Mouse (Mus musculus) embryonic facial prominence, embryonic 15.5 days (tissue): ENCODE measurements around the gene Amn. TPM values are rescaled to one million over a fixed set of nuclear protein-coding genes. Genes with fewer than 3 reads are reported as not detected.
A peak's percentile ranks its signal among the peaks of the same experiment; 100 is the strongest.

Experiments
- ATAC-seq: fragments of 200-750 bp; cut with Nextera tagmentation; 2 replicates; pipeline ENCODE4 v1.8.0; 2017; ENCODE audit warnings: low read depth, moderate TSS enrichment; ENCODE audit not compliant: insufficient number of reproducible peaks, low FRiP score, low TSS enrichment
- H3K27ac ChIP-seq: fragments of 300-500 bp; sonication (generic); replicated peaks from 2 replicates; pipeline ENCODE4 v1.5.1; 2015; ENCODE audit warnings: mild to moderate bottlenecking, inconsistent platforms
- H3K27me3 ChIP-seq: fragments of 300-500 bp; sonication (generic); 2 replicates; pipeline ENCODE4 v1.6.1; 2015; ENCODE audit warnings: inconsistent platforms
- H3K36me3 ChIP-seq: fragments of 300-500 bp; sonication (generic); 2 replicates; pipeline ENCODE4 v1.6.1; 2015; ENCODE audit warnings: mild to moderate bottlenecking, inconsistent platforms
- H3K4me1 ChIP-seq: fragments of 300-500 bp; sonication (generic); 2 replicates; pipeline ENCODE4 v1.6.1; 2015; ENCODE audit warnings: inconsistent platforms
- H3K4me2 ChIP-seq: fragments of 300-500 bp; sonication (generic); replicated peaks from 2 replicates; pipeline ENCODE4 v1.6.1; 2015; ENCODE audit warnings: mild to moderate bottlenecking, inconsistent platforms
- H3K4me3 ChIP-seq: fragments of 300-500 bp; sonication (generic); replicated peaks from 2 replicates; pipeline ENCODE4 v1.5.1; 2015; ENCODE audit warnings: mild to moderate bottlenecking, inconsistent platforms
- H3K9ac ChIP-seq: fragments of 300-500 bp; sonication (generic); 2 replicates; pipeline ENCODE4 v1.6.1; 2015; ENCODE audit warnings: inconsistent platforms
- H3K9me3 ChIP-seq: fragments of 300-500 bp; sonication (generic); replicated peaks from 2 replicates; pipeline ENCODE4 v1.6.1; 2016; ENCODE audit warnings: inconsistent platforms
- WGBS: fragments of 180-500 bp; shearing (Covaris S2); methylation state at CpG from one replicate; pipeline ENCODE4 v1.1.7; 2015; 5-methylcytosine and 5-hydroxymethylcytosine counted together
- polyA plus RNA-seq: library from polyadenylated mRNA; unstranded; fragments of >200 nt; fragmentation: Nextera tagmentation; extraction: Ambion mirVana; gene quantifications from 2 replicates; pipeline ENCODE4 v1.2.1, GENCODE M21; 2015

The Amn gene
- polyA plus RNA-seq, 1 experiment from 2014 or later, result 0.59 TPM

DNA sequence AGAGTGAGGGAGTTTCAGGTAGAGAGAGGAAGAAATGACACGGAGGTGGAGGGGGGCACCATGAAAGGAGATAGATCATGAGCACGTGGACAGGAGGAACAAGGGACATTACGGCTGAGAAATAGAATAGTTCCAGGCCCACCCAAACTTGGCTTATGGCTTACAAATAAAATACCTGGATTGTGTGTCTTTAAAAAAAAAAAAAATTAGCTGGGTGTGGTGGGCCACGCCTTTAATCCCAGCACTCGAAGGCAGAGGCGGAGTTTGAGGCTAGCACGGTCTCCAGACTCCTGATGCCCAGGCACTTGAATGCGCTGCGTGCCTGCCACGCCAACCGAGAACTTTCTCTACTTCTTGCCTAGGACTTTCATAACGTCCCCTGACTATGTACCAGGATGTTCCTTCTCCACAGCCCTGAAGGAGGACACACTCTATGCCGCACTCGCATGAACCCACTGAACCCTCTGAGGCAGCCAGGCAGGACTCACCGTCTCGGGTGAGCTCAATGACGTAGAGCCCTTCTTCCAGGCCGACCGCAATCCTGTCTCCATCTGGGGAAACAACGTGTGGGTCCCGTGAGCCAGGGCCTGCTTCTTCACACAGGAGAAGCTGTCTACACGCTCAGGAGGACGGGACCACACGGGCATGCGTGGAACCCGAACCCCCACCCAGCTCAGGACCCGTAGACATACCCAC lies 30.6 kb downstream of the Amn start:
- Histone ChIP-seq H3K4me2 (no peak overlapping the region), H3K9ac (no peak overlapping the region), H3K4me3 (no peak overlapping the region), H3K36me3 (peaks cover 96% of the 10 kb centered on the region), H3K4me1 (no peaks in the 10 kb centered on the region), H3K9me3 (no peaks in the 10 kb centered on the region), H3K27me3 (no peaks in the 10 kb centered on the region), H3K27ac (no peak overlapping the region)
- ATAC-seq, result no peak
- 92% methylated on average over 27 of the region's 27 CpGs for whole genome bisulfite sequencing

DNA sequence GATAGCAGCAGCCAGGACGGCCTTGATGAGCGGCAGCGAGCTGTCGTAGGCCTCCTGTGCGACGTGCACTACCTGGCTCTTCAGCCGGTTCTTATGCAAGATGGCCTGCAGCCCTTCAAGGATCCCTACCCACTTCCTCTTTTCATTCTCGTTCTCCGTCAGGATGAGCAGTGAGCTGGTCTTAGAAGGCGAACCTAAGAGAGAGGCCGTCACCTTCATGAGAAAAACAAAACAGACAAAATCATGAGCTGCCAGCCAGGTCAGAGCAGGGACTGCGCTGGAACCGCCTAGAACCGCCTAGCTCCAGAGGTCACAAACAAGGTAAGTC lies 31.1 kb downstream of the Amn start:
- Histone ChIP-seq H3K4me1 (no peaks in the 10 kb centered on the region), H3K27me3 (no peaks in the 10 kb centered on the region), H3K9me3 (no peaks in the 10 kb centered on the region), H3K36me3 (peaks cover 96% of the 10 kb centered on the region), H3K27ac (no peak overlapping the region), H3K9ac (no peak overlapping the region), H3K4me2 (no peak overlapping the region), H3K4me3 (no peak overlapping the region)
- WGBS, result 94% methylated on average over 14 of the region's 14 CpGs
- no peak for ATAC-seq

DNA sequence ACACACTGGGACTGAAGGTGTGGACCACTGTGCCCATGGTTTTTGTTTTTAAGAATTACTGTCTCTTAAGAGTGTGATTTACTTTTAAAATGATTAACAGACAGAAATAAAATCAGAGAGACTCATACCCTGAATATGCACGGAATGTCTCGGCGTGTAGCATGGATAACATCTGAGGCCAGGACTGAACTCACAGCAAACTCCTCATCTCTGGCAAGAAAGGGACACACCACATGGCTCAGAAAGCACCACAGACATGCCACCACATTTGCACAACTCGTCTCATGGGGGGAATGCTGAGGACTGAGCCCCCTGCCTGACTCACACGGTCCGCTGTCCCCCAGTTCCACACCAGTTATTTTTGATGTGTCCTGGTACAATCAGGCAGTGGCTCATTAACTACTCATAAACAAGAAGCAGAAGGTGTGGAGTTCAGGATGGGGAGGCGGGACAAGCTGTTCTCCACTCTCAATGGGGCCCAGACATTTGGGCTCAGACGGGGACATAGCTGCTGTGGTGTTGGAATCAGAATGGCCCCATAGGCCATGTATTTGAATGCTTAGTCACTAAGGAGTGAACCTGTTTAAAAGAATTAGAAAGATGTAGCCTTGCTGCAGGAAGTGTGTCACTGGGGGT lies 32.9 kb downstream of the Amn start:
- no peak for ATAC-seq
- Histone ChIP-seq H3K9me3 (no peaks in the 10 kb centered on the region), H3K27ac (no peak overlapping the region), H3K27me3 (no peaks in the 10 kb centered on the region), H3K9ac (no peak overlapping the region), H3K4me2 (no peak overlapping the region), H3K4me3 (no peak overlapping the region), H3K4me1 (no peaks in the 10 kb centered on the region), H3K36me3 (peaks cover 93% of the 10 kb centered on the region)
- WGBS, result 87% methylated on average over 8 of the region's 8 CpGs

DNA sequence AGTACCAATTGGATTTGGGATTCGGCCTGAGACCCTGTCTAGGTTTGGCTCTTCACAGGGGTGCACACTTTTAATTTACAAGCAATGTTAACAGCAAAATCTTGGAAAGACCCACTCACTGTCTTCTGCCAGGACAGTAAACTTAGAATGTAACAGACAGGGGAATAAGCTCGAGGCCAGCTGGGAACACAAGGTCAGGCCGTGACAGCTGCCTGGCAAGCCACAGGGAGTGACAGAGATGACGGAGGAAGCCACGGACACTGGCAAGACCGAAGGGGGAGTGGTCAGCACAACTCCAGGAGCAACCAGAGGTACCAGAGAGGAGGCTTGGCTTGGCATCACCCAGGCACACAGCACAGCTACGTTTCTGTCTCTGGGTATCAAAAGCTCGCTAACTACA lies 35.9 kb downstream of the Amn start:
- H3K36me3 ChIP-seq, result peaks cover 96% of the 10 kb centered on the region
- H3K27ac ChIP-seq, result no peak overlapping the region
- no peak overlapping the region for H3K4me2 ChIP-seq
- H3K9ac ChIP-seq, result no peak overlapping the region
- H3K27me3 ChIP-seq, result no peaks in the 10 kb centered on the region
- H3K9me3 ChIP-seq, result no peaks in the 10 kb centered on the region
- no peaks in the 10 kb centered on the region for H3K4me1 ChIP-seq
- no peak overlapping the region for H3K4me3 ChIP-seq
- ATAC-seq, result no peak
- WGBS, result 78% methylated on average over 8 of the region's 8 CpGs

DNA sequence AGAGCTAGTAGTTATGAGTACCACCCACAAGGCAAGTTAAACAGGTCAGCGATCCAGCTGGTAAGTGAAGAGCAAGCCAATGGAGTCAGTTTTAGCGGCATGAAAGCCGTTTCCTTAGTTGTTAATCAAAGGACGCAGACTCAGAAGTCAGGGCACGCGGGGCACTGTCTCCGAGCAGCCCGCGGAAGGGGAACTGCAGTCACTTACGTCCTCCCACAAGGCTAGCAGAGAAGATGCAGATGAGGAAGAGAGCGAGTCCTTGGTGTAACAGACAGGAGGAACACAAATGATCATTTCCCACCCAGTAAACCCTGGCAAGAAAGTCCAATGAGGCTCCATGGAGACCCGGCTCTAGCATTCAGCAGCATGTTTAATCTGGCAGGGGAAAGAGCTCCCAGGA lies 38.4 kb downstream of the Amn start:
- Histone ChIP-seq H3K4me2 (no peak overlapping the region), H3K27ac (no peak overlapping the region), H3K4me1 (no peaks in the 10 kb centered on the region), H3K4me3 (no peak overlapping the region), H3K9me3 (no peaks in the 10 kb centered on the region), H3K27me3 (no peaks in the 10 kb centered on the region), H3K36me3 (peaks cover 94% of the 10 kb centered on the region), H3K9ac (no peak overlapping the region)
- 87% methylated on average over 12 of the region's 12 CpGs for WGBS
- no peak for ATAC-seq

DNA sequence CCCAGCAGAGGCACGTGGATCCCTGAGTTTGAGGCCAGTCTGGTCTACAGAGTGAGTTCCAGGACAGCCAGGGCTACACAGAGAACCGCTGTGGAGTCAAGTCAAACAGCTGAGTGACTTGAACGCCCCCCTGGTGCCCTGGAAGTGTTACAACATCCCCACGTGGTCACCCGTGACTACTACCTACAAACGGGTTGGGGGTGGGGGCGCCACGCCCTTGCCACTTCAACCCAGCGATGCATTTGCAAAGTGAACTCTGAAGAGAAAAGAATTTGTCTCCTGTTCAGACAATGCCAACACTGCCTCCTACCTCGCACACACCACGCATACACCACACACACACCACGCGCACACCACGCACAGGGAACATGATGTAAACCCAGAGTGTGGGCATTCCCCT lies 39.0 kb downstream of the Amn start:
- WGBS, result 85% methylated on average over 14 of the region's 14 CpGs
- H3K9me3 ChIP-seq, result no peaks in the 10 kb centered on the region
- peaks cover 93% of the 10 kb centered on the region for H3K36me3 ChIP-seq

DNA sequence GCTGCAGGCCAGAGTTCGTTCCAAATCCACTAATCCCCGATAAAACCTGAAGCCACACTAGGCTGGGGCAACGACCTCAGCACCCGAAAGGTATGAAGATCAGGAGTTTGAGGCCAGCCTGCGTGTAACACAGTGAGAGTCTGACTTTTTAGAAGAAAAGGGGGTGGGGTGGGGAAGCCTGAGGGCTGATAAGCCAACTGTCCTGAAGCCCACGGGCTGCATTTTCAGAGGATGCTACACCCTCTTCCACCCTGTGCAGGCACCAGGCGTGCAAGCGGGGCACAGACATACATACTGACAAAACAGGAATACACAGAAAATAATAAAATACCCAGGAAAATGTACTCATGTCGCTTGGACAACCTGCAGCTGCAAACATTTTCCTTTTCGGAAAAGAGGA lies 40.9 kb downstream of the Amn start:
- ATAC-seq, result no peak
- no peaks in the 10 kb centered on the region for H3K9me3 ChIP-seq
- WGBS, result 91% methylated on average over 10 of the region's 10 CpGs

More for the DNA sequence above, 39.0 kb downstream of the Amn start:
- Histone ChIP-seq H3K27me3 (no peaks in the 10 kb centered on the region), H3K27ac (no peak overlapping the region), H3K4me3 (no peak overlapping the region), H3K9ac (no peak overlapping the region), H3K4me1 (no peaks in the 10 kb centered on the region), H3K4me2 (no peak overlapping the region)
- ATAC-seq, result no peak

DNA sequence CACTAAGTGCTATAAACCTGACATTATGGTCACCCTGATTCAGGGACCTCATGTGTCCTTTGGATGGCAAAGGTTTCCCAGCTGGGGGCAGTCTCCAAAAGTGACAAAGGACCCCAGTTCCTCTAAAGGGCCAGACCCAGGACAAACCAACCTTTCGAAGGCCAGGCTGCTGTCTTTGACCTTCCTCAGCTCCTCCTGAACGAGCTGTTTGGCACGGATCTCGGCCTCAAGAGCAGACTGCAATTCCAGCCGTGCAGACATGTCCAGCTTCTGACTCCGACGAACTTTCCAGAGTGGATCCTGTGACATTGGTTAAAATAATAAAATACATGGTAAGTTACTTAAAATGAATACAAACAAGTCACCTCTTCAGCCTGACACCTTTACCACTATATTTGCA lies 43.4 kb downstream of the Amn start:
- no peak overlapping the region for H3K4me3 ChIP-seq
- H3K27me3 ChIP-seq, result no peaks in the 10 kb centered on the region
- H3K9ac ChIP-seq, result no peak overlapping the region
- WGBS, result 86% methylated on average over 7 of the region's 7 CpGs
- H3K36me3 ChIP-seq, result peaks cover 96% of the 10 kb centered on the region
- no peaks in the 10 kb centered on the region for H3K9me3 ChIP-seq
- H3K4me2 ChIP-seq, result no peak overlapping the region
- no peaks in the 10 kb centered on the region for H3K4me1 ChIP-seq
- H3K27ac ChIP-seq, result no peak overlapping the region
- ATAC-seq, result no peak

More for the DNA sequence above, 40.9 kb downstream of the Amn start:
- Histone ChIP-seq H3K4me2 (no peak overlapping the region), H3K36me3 (peaks cover 93% of the 10 kb centered on the region), H3K4me1 (no peaks in the 10 kb centered on the region), H3K9ac (no peak overlapping the region), H3K27me3 (no peaks in the 10 kb centered on the region), H3K27ac (no peak overlapping the region), H3K4me3 (no peak overlapping the region)

DNA sequence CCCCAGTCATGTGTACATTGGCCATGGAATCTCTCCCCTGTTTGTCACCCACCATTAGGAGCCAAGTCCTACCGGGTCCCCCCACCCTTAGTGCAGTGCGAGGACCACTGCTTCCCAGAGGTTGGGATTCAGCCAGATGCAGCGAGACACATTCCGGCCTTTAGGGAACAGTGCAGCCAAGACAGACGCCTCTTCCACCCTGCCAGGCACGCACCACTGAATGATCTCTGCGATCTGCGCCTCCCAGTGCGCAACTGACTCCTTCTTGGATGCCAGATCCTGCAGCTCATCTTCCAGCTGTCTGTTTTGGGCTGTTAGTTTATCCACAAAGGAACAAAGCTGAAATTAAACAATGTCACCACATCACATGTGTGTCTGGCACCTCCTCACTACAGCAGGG lies 46.8 kb downstream of the Amn start:
- H3K4me1 ChIP-seq, result no peaks in the 10 kb centered on the region
- no peak overlapping the region for H3K4me3 ChIP-seq
- H3K4me2 ChIP-seq, result no peak overlapping the region
- H3K9ac ChIP-seq, result no peak overlapping the region
- no peak overlapping the region for H3K27ac ChIP-seq
- no peaks in the 10 kb centered on the region for H3K9me3 ChIP-seq
- H3K36me3 ChIP-seq, result peaks cover 97% of the 10 kb centered on the region
- no peak for ATAC-seq
- H3K27me3 ChIP-seq, result no peaks in the 10 kb centered on the region
- WGBS, result 94% methylated on average over 9 of the region's 9 CpGs

DNA sequence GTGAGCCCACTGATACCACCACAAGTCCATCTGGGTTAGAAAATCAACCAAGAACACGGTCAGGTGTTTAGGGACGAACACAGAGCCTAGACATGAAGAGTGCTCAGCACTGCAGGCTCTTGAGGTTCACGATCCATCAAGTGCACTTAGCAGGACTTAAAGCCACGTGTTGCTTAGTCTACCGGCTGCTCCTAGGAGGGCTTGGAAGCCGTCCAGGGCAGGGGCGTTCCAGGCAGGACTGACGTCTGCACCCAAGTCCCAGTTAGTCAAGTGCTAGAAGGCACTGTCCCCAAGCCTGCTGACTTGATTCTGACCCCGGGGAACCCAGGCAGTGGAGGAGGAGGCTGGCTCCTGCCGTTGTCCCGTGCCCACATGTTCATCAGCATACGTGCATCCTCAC lies 49.7 kb downstream of the Amn start:
- Histone ChIP-seq H3K27me3 (no peaks in the 10 kb centered on the region), H3K9me3 (no peaks in the 10 kb centered on the region), H3K4me1 (no peaks in the 10 kb centered on the region), H3K4me3 (no peak overlapping the region), H3K36me3 (peaks cover 97% of the 10 kb centered on the region), H3K27ac (no peak overlapping the region), H3K4me2 (no peak overlapping the region), H3K9ac (no peak overlapping the region)
- 84% methylated on average over 12 of the region's 12 CpGs for WGBS
- ATAC-seq, result 0 out of 2 replicates have a peak, but pooled peaks have one; percentile 32

DNA sequence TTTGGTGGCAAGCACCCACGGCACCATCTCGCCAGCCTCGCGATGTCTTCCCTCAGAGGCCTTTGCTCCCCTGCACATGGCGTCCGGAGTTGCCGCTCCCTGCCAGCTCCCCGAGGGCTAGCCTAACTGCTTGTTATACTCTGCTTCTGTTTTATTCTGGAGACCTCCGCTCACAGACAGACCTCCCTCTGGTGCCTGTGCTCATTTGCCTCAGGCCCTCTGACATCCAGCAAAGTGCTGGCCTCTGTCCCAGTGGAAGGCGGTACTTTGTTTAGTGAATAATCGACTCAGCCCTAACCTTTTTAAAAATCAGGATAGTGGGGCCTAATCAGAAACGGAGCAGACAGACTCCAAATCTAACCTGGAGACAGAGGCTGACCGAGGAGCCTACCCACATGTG lies 50.9 kb downstream of the Amn start:
- no peak overlapping the region for H3K9ac ChIP-seq
- no peaks in the 10 kb centered on the region for H3K4me1 ChIP-seq
- no peaks in the 10 kb centered on the region for H3K9me3 ChIP-seq
- no peak for ATAC-seq
- WGBS, result 86% methylated on average over 13 of the region's 13 CpGs
- H3K4me2 ChIP-seq, result no peak overlapping the region
- no peak overlapping the region for H3K27ac ChIP-seq
- H3K4me3 ChIP-seq, result no peak overlapping the region
- no peaks in the 10 kb centered on the region for H3K27me3 ChIP-seq
- peaks cover 95% of the 10 kb centered on the region for H3K36me3 ChIP-seq

DNA sequence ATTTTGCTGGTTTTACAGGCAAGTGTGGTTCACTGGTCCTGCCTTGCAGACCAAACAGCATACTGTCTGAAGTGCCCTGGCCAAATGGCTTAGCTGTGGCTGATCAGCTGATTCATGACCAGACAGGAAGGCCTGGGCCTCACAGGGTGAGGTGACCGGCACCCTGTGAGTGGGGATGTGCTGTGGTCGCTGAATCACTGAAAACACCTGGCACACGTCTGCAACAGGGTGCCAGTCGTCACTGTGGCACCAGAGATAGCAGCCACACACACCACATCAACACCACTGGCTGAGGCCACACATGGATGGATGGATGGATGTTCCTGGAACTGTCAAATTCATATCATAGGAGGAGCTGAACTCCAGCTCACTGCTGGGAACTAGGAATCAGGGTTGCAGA lies 52.5 kb downstream of the Amn start:
- Histone ChIP-seq H3K36me3 (peaks cover 95% of the 10 kb centered on the region), H3K9ac (no peak overlapping the region), H3K27ac (no peak overlapping the region), H3K4me1 (no peaks in the 10 kb centered on the region), H3K27me3 (no peaks in the 10 kb centered on the region), H3K9me3 (no peaks in the 10 kb centered on the region), H3K4me3 (no peak overlapping the region), H3K4me2 (no peak overlapping the region)
- no peak for ATAC-seq
- 92% methylated on average over 4 of the region's 4 CpGs for WGBS
